Mouse (Mus musculus) lung, embryonic 16.5 days (tissue): Measurements from ENCODE around the gene Vmn1r45. TPM values are rescaled to one million over a fixed set of nuclear protein-coding genes. Genes with fewer than 3 reads are reported as not detected.
"Not testable (repeated sequence)": the region's sequence is repeated elsewhere in the genome, so short reads cannot be mapped to it uniquely, and the experiment has no call there.

Experiments
- ATAC-seq: fragments of 200-750 bp; cut with Nextera tagmentation; 2 replicates; pipeline ENCODE4 v1.8.0; 2017; ENCODE audit warnings: low read depth, mild to moderate bottlenecking, moderate library complexity
- H3K27ac ChIP-seq: fragments of 300-500 bp; sonication (generic); 2 replicates; pipeline ENCODE4 v1.5.1; 2014; ENCODE audit warnings: mild to moderate bottlenecking, control low read depth, low read length
- H3K27me3 ChIP-seq: fragments of 300-500 bp; sonication (generic); 2 replicates; pipeline ENCODE4 v1.6.1; 2014; ENCODE audit warnings: low read depth, low read length, mixed read lengths; ENCODE audit not compliant: control insufficient read depth, insufficient read depth
- H3K36me3 ChIP-seq: fragments of 300-500 bp; sonication (generic); 2 replicates; pipeline ENCODE4 v1.6.1; 2014; ENCODE audit warnings: low read length; ENCODE audit not compliant: control insufficient read depth, insufficient read depth
- H3K4me1 ChIP-seq: fragments of 300-500 bp; sonication (generic); replicated peaks from 2 replicates; pipeline ENCODE4 v1.6.1; 2014; ENCODE audit warnings: low read length, mixed read lengths; ENCODE audit not compliant: control insufficient read depth, insufficient read depth
- H3K4me2 ChIP-seq: fragments of 300-500 bp; sonication (generic); 2 replicates; pipeline ENCODE4 v1.6.1; 2014; ENCODE audit warnings: low read depth, low read length, control low read depth
- H3K4me3 ChIP-seq: fragments of 300-500 bp; sonication (generic); 2 replicates; pipeline ENCODE4 v1.5.1; 2014; ENCODE audit warnings: mild to moderate bottlenecking, low read length, control low read depth
- H3K9ac ChIP-seq: fragments of 300-500 bp; sonication (generic); 2 replicates; pipeline ENCODE4 v1.6.1; 2014; ENCODE audit warnings: low read length, control low read depth
- H3K9me3 ChIP-seq: fragments of 300-500 bp; sonication (generic); 2 replicates; pipeline ENCODE4 v1.6.1; 2016; ENCODE audit warnings: low read length; ENCODE audit not compliant: control insufficient read depth
- WGBS: fragments of 180-500 bp; shearing (Covaris S2); extraction: QIAGEN DNeasy Blood & Tissue Kit; methylation state at CpG from one replicate; pipeline ENCODE4 v1.1.7; 2014; 5-methylcytosine and 5-hydroxymethylcytosine counted together
- polyA plus RNA-seq: library from polyadenylated mRNA; unstranded; fragments of >200 nt; fragmentation: Nextera tagmentation; extraction: Ambion mirVana; gene quantifications from 2 replicates; pipeline ENCODE4 v1.2.1, GENCODE M21; 2015

Gene Vmn1r45
- not detected in 2 replicates for polyA plus RNA-seq

GRCm38 (mm10) chr6:89940498-89940897 lies at the start of gene Vmn1r45:
Gene Vmn1r45 (minus strand): TSS chr6:89940598.
- not testable (repeated sequence) for H3K27me3 ChIP-seq, ATAC-seq, H3K36me3 ChIP-seq, H3K4me1 ChIP-seq, H3K9ac ChIP-seq, H3K27ac ChIP-seq, H3K4me2 ChIP-seq, H3K9me3 ChIP-seq, H3K4me3 ChIP-seq
- 86% methylated on average over 2 of the region's 2 CpGs for WGBS

- Histone ChIP-seq H3K27me3 (no peaks in the 10 kb centered on the region), H3K4me3 (no peak overlapping the region), H3K27ac (no peak overlapping the region), H3K9me3 (no peaks in the 10 kb centered on the region; the same call in 1 of the 2 replicates), H3K36me3 (no peaks in the 10 kb centered on the region), H3K4me1 (no peaks in the 10 kb centered on the region), H3K9ac (no peak overlapping the region), H3K4me2 (no peak overlapping the region)
- no peak for ATAC-seq
- WGBS, result 11% methylated on average over 1 of the region's 1 CpGs
Observed at GRCm38 (mm10) chr6:89985989-89986388, 45.6 kb upstream of the Vmn1r45 start.

GRCm38 (mm10) chr6:89969013-89969412 lies 28.6 kb upstream of the Vmn1r45 start, which contains the start of gene Vmn1r46:
Gene Vmn1r46 (plus strand): TSS chr6:89969313.
- ATAC-seq, result no peak
- Histone ChIP-seq H3K27me3 (no peaks in the 10 kb centered on the region), H3K9ac (no peak within 1 kb of the TSS), H3K9me3 (no peaks in the 10 kb centered on the region), H3K4me1 (no peaks in the 10 kb centered on the region), H3K27ac (no peak within 1 kb of the TSS), H3K4me3 (no peak within 1 kb of the TSS), H3K4me2 (no peak within 1 kb of the TSS), H3K36me3 (no peaks in the 10 kb centered on the region)
- WGBS, result 52% methylated on average over 2 of the region's 2 CpGs

GRCm38 (mm10) chr6:89966341-89966740 lies 25.9 kb upstream of the Vmn1r45 start:
- Histone ChIP-seq H3K36me3 (no peaks in the 10 kb centered on the region), H3K9ac (no peak overlapping the region), H3K4me1 (no peaks in the 10 kb centered on the region), H3K9me3 (no peaks in the 10 kb centered on the region), H3K4me2 (no peak overlapping the region), H3K27ac (no peak overlapping the region), H3K27me3 (no peaks in the 10 kb centered on the region), H3K4me3 (no peak overlapping the region)
- ATAC-seq, result no peak

GRCm38 (mm10) chr6:89953556-89953955 lies 13.2 kb upstream of the Vmn1r45 start:
- no peaks in the 10 kb centered on the region for H3K27me3 ChIP-seq
- no peak overlapping the region for H3K9ac ChIP-seq
- no peaks in the 10 kb centered on the region for H3K9me3 ChIP-seq
- H3K36me3 ChIP-seq, result no peaks in the 10 kb centered on the region
- H3K27ac ChIP-seq, result no peak overlapping the region
- no peak for ATAC-seq
- H3K4me2 ChIP-seq, result no peak overlapping the region
- H3K4me3 ChIP-seq, result no peak overlapping the region
- no peaks in the 10 kb centered on the region for H3K4me1 ChIP-seq
- WGBS, result 63% methylated on average over 2 of the region's 2 CpGs

- ATAC-seq, result no peak
- WGBS, result 67% methylated on average over 2 of the region's 2 CpGs
- H3K4me3 ChIP-seq, result no peak overlapping the region
- H3K4me1 ChIP-seq, result no peaks in the 10 kb centered on the region
- H3K27ac ChIP-seq, result no peak overlapping the region
- no peaks in the 10 kb centered on the region for H3K36me3 ChIP-seq
- no peaks in the 10 kb centered on the region for H3K9me3 ChIP-seq
- H3K27me3 ChIP-seq, result no peaks in the 10 kb centered on the region
- H3K9ac ChIP-seq, result no peak overlapping the region
- H3K4me2 ChIP-seq, result no peak overlapping the region
Observed at GRCm38 (mm10) chr6:89940926-89941325, 528 bp upstream of the Vmn1r45 start.

GRCm38 (mm10) chr6:89883812-89884211 lies 56.6 kb downstream of the Vmn1r45 start:
- Histone ChIP-seq H3K4me1 (no peaks in the 10 kb centered on the region), H3K36me3 (no peaks in the 10 kb centered on the region), H3K9me3 (no peaks in the 10 kb centered on the region; the same call in 1 of the 2 replicates), H3K9ac (no peak overlapping the region), H3K4me2 (no peak overlapping the region), H3K4me3 (no peak overlapping the region), H3K27me3 (no peaks in the 10 kb centered on the region), H3K27ac (no peak overlapping the region)
- WGBS, result 33% methylated on average over 2 of the region's 2 CpGs
- ATAC-seq, result no peak

GRCm38 (mm10) chr6:89883360-89883759 lies 57.0 kb downstream of the Vmn1r45 start, which contains the start of gene Vmn1r44:
Gene Vmn1r44 (plus strand): TSS chr6:89883660.
- H3K4me3 ChIP-seq, result no peak within 1 kb of the TSS
- H3K9me3 ChIP-seq, result no peaks in the 10 kb centered on the region
- no peak within 1 kb of the TSS for H3K9ac ChIP-seq
- no peaks in the 10 kb centered on the region for H3K27me3 ChIP-seq
- 83% methylated on average over 1 of the region's 1 CpGs for whole genome bisulfite sequencing
- H3K4me2 ChIP-seq, result no peak within 1 kb of the TSS
- H3K27ac ChIP-seq, result no peak within 1 kb of the TSS
- H3K36me3 ChIP-seq, result no peaks in the 10 kb centered on the region
- no peaks in the 10 kb centered on the region for H3K4me1 ChIP-seq
- no peak for ATAC-seq
